Mouse (Mus musculus): ENCODE results near the gene Ptprr. TPM values are rescaled to one million over a fixed set of nuclear protein-coding genes. Genes with fewer than 3 reads are reported as not detected.

Ptprr gene
- total RNA-seq, 2 experiments from 2014 or later, result 0.68 to 0.71 TPM

DNA sequence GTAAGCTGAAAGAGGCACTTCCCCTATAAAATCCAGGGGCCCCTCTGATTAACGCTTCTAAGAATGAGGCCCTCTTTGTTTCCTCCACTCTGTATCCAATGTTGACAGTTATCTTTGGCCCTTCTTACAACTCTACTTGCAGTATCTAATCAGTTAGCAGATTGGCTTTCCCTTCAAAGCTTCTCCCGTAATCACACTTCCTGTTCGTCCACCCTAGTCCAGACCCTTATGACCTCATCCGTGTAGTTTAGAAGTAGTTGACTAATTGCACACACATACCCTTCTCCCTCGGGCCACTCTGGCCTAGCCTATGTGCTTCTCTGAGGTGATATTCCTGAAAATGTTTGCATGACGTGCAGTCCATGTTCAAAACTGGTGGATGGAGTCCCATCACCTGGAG, 236.0 kb downstream of the Ptprr start:
- no peak for DNase-seq

GRCm38 (mm10) chr10:116259298-116259697, 241.3 kb downstream of the Ptprr start:
- no peak for DNase-seq
- intact Hi-C loops (cut with DNase I; ENCODE audit: low total_unique reads), result no loop called here

More for the DNA sequence above, 236.0 kb downstream of the Ptprr start:
- intact Hi-C loops (cut with DNase I; ENCODE audit: low total_unique reads), result no loop called here

- intact Hi-C loops (cut with DNase I; ENCODE audit: low total_unique reads), result no loop called here
- peak; percentile 24 for DNase-seq
These were observed 242.8 kb downstream of the Ptprr start for GRCm38 (mm10) chr10:116260658-116261433.

GRCm38 (mm10) chr10:116261559-116261958, 243.5 kb downstream of the Ptprr start:
- intact Hi-C loops (cut with DNase I; ENCODE audit: low total_unique reads), result no loop called here

GRCm38 (mm10) chr10:116264521-116264920, 246.5 kb downstream of the Ptprr start:
- no peak for DNase-seq

More at GRCm38 (mm10) chr10:116261559-116261958, 243.5 kb downstream of the Ptprr start:
- DNase-seq, result no peak

GRCm38 (mm10) chr10:116266561-116267433, 248.8 kb downstream of the Ptprr start:
- peak; percentile 24 for DNase-seq

More at GRCm38 (mm10) chr10:116264521-116264920, 246.5 kb downstream of the Ptprr start:
- intact Hi-C loops (cut with DNase I; ENCODE audit: low total_unique reads), result no loop called here

DNA sequence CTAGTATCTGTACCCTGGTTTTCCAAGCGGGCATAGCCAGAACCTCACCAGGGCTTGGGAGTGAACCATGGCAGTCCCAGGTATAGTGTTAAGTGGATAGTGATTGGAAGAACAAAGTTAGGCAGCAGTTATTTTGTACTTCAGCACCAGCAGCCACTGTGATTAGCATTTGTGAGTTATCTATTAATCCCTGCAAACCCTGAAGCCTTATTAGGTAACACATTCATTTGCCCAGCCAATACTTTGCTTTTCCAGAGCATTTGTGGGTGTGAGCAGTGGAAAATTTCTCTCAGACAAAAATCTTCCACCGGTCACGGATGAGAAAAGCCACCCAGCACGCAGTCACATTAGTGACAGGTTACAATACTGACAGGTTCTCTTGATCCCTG, 249.4 kb downstream of the Ptprr start:
- DNase-seq, result no peak
- intact Hi-C loops (cut with DNase I; ENCODE audit: low total_unique reads), result no loop called here

More at GRCm38 (mm10) chr10:116266561-116267433, 248.8 kb downstream of the Ptprr start:
- intact Hi-C loops (cut with DNase I; ENCODE audit: low total_unique reads), result no loop called here

DNA sequence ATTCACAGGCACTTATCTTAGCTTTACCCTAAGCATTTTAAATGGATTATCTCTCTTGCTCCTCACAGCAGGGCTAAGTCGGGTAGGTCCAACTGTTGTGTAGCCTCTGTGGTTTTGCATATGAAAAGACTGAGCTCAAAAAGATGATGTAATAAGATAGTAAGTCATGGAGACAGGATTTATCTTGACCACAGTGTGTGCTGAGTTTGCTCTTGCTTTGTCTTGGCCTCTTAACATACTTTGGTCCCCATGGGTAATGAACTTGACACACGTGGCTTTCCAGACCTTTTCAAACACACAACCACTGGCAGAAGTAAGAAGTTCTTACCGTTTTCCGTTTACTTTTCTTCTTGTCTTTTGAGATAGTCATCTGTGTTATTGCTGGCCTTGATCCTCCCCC, 250.3 kb downstream of the Ptprr start:
- no peak for DNase-seq
- intact Hi-C loops (cut with DNase I; ENCODE audit: low total_unique reads), result no loop called here

DNA sequence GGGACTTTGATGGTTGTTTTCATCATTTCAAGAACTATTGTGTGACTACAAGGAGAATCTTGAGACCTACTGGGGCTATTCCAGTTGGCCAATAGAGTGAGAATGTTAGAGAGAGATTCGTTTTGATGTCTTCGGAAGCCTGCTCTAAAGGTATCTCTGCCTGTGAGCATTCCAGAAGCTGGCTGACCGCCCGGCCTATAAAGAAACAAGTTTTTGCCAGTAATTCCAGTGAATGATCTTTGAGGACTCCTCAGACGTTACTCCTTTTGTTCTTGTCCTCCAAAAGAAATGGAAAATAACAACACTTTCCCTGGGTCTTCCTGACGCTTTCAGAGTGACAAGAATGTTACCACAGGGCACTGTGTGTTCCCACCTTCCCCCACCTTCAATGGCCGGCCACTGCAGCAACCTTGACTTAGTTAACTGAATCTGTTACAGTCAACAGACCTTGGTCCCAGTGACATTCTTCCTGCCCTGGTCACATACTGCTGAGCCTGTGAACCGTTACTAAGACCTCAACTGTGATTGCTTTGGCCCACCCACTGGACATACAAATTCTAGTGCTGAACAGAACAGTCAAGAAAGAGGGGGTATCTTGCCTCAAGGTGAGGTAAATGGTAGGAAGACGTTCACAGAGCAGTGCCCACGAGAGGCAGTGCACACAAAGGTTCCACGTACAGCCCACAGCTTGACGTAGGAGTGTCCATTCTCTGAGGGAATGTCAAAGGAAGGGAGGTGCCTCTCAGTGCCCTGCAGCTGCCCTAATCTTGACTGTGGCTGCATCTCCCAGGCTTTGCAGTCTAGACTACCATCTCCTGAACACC, 252.8 kb downstream of the Ptprr start:
- intact Hi-C loops (cut with DNase I; ENCODE audit: low total_unique reads), result no loop called here
- no peak for DNase-seq

GRCm38 (mm10) chr10:116271470-116271915, 253.5 kb downstream of the Ptprr start:
- intact Hi-C loops (cut with DNase I; ENCODE audit: low total_unique reads), result no loop called here
- no peak for DNase-seq

DNA sequence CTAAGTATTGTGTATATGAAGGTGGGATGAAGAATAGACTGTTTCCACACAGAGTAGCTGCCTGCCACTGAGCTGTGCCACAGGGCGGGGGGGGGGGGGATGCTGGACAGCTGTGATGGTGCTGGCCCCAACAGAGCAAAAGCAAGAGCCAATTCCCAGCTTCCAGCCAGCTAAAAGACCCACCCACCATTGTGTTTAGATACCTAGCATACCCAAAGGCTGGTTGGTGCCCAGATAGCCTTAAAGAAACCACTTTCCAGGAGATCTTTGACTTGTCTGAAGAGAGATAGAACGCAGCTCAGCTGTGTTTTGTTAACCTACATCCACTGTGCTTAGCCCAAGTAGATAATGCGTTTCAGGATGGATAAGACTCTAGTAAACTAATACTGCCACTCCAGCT, 254.1 kb downstream of the Ptprr start:
- intact Hi-C loops (cut with DNase I; ENCODE audit: low total_unique reads), result no loop called here
- DNase-seq, result no peak

DNA sequence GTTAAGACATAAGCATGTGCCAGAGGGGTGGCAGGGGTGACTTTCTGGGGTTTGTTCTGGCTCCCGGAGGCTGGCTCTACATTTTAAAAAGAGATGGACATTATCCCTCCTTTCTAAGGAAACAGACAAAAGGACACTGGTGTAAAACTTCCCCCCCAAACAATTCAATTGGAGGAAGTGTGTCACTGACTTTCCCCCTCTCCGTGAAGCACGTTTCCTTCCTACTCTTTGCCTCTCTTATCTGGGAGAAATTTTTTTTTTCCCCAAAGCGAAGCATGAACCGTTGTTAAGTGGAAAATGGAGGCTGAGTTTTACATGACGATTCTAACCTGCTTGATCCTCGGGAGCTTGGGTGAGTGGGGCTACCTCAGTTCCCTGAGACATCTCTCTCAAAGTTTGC, 257.3 kb downstream of the Ptprr start, which contains the start of gene Ptprb:
TSS of gene Ptprb (plus strand) at position 244 of the 400 bp plus-strand sequence.
- intact Hi-C loops (cut with DNase I; ENCODE audit: low total_unique reads), result no loop called here
- DNase-seq, result no peak

- no peak for DNase-seq
- intact Hi-C loops (cut with DNase I; ENCODE audit: low total_unique reads), result no loop called here
These were observed 268.8 kb downstream of the Ptprr start for GRCm38 (mm10) chr10:116286697-116287344.

GRCm38 (mm10) chr10:116288130-116288529, 270.1 kb downstream of the Ptprr start:
- DNase-seq, result peak; percentile 9
- intact Hi-C loops (cut with DNase I; ENCODE audit: low total_unique reads), result no loop called here

GRCm38 (mm10) chr10:116290483-116290882, 272.5 kb downstream of the Ptprr start:
- no peak for DNase-seq
- intact Hi-C loops (cut with DNase I; ENCODE audit: low total_unique reads), result no loop called here

GRCm38 (mm10) chr10:116291153-116291755, 273.2 kb downstream of the Ptprr start:
- intact Hi-C loops (cut with DNase I; ENCODE audit: low total_unique reads), result no loop called here
- no peak for DNase-seq

- intact Hi-C loops (cut with DNase I; ENCODE audit: low total_unique reads), result no loop called here
These were observed 278.4 kb downstream of the Ptprr start for GRCm38 (mm10) chr10:116296439-116296838.

GRCm38 (mm10) chr10:116297854-116298253, 279.8 kb downstream of the Ptprr start:
- intact Hi-C loops (cut with DNase I; ENCODE audit: low total_unique reads), result no loop called here
- no peak for DNase-seq

More at GRCm38 (mm10) chr10:116296439-116296838, 278.4 kb downstream of the Ptprr start:
- no peak for DNase-seq
